ENCODE assay signal across 11 mouse cellular contexts in genomic region chr2:125282334-125283206, GRCm38 (mm10). TPM values are rescaled to one million over a fixed set of nuclear protein-coding genes. Genes with fewer than 3 reads are reported as not detected.
DNase-seq lines count a peak whose midpoint lies in the region; TF ChIP-seq lines count a peak whose summit lies in the region.
"Had no signal": no experiment of that assay in that cellular context is flagged by ENCODE, and none has a peak within 500 bp of the region (broad histone marks: within the 10 kb centered on the region; RNA-seq: fewer than 3 reads in every experiment).

No protein-coding gene starts in this region.

- DNase-seq in kidney, adult 2 months, result no peak
- no peak for DNase-seq in kidney, postnatal 25 days
- peak; percentile 37 for DNase-seq in A20 (ENCODE audit: low read depth, low spot score)
- peak; percentile 14 for DNase-seq in kidney, postnatal 14 days
- DNase-seq in cerebellum, postnatal 10 days, result no peak
- no peak for DNase-seq in ovary, adult 18-20 months (ENCODE audit: low spot score)
- DNase-seq: heart, adult 2 months; right cerebral cortex, postnatal 25 days had no signal

- TF ChIP-seq POLR2A in kidney, adult 2 months (IDR thresholded peaks at IDR 0.05; ENCODE audit: low read depth, low read length), result no peak
- no peak for TF ChIP-seq POLR2A in bone marrow macrophage, adult 2 months (IDR thresholded peaks at IDR 0.05; ENCODE audit: borderline replicate concordance, low read depth, low read length)

- H3K27ac ChIP-seq in kidney, adult 2 months (ENCODE audit: insufficient read depth, low read depth, low read length), result no peak overlapping the region
- no peak overlapping the region for H3K27ac ChIP-seq in bone marrow macrophage, adult 2 months (ENCODE audit: insufficient read depth, low read depth, low read length)
- H3K27ac ChIP-seq: heart, adult 2 months; midbrain, embryonic 12.5 days; neural tube, embryonic 13.5 days had no signal

- no peak for TF ChIP-seq CTCF in kidney, adult 2 months (conservative IDR thresholded peaks at IDR 0.05; ENCODE audit: insufficient read depth, insufficient read length, low read depth, low read length)
- no peak for TF ChIP-seq CTCF in bone marrow macrophage, adult 2 months (IDR thresholded peaks at IDR 0.05; ENCODE audit: low read depth, low read length)

- H3K4me1 ChIP-seq in kidney, adult 2 months (ENCODE audit: control insufficient read depth, insufficient read depth, low read length), result peaks cover 4% of the 10 kb centered on the region; the same call in 1 of the 2 replicates
- H3K4me1 ChIP-seq in bone marrow macrophage, adult 2 months (ENCODE audit: control insufficient read depth, insufficient read depth, low read length), result 0 out of 2 replicates have a peak, but pooled peaks cover 3% of the 10 kb centered on the region
- H3K4me1 ChIP-seq: midbrain, embryonic 12.5 days; neural tube, embryonic 13.5 days had no signal

- H3K4me3 ChIP-seq in kidney, adult 2 months (ENCODE audit: insufficient read depth, low read depth, low read length), result peak overlapping the region; percentile 19; the same call in 1 of the 2 replicates
- peak overlapping the region; percentile 48 for H3K4me3 ChIP-seq in bone marrow macrophage, adult 2 months (ENCODE audit: insufficient read depth, low read length)
- H3K4me3 ChIP-seq: heart, adult 2 months; midbrain, embryonic 12.5 days; neural tube, embryonic 13.5 days had no signal

- H3K36me3 ChIP-seq in kidney, adult 2 months (ENCODE audit: control insufficient read depth, insufficient read depth, low read length), result no peaks in the 10 kb centered on the region
- H3K36me3 ChIP-seq: midbrain, embryonic 12.5 days; neural tube, embryonic 13.5 days had no signal

- no peaks in the 10 kb centered on the region for H3K27me3 ChIP-seq in kidney, adult 2 months (replicated peaks; ENCODE audit: control insufficient read depth, insufficient read depth, low read length)
- H3K27me3 ChIP-seq: midbrain, embryonic 12.5 days; neural tube, embryonic 13.5 days had no signal

- 16% methylated on average over 14 of the region's 14 CpGs for WGBS in kidney, adult 2 months

RNA-seq across cellular contexts. Expression of gene Dut, which starts 35.6 kb away (rescaled TPM):
- polyA plus RNA-seq in kidney, adult 2 months (2012; rRNA removed), result 15.8 and 21.4 TPM in 2 replicates
- polyA plus RNA-seq in bone marrow macrophage, adult 2 months (2012; ENCODE audit: insufficient read depth, insufficient read length, missing spikeins), result 17.7 and 19.4 TPM in 2 replicates

Comparison
In these comparisons a context has a peak if more than half of its experiments do, and no peak if none do; other contexts are left out.
1. DNase-seq: peak in A20 (single experiment) and kidney, postnatal 14 days (single experiment); none in kidney, adult 2 months (single experiment), kidney, postnatal 25 days (0 of 2), cerebellum, postnatal 10 days (0 of 2) and ovary, adult 18-20 months (single experiment).